Mouse (Mus musculus) brain, adult 2 months (tissue): ENCODE results near the gene Bik.
"Not testable (repeated sequence)": the region's sequence is repeated elsewhere in the genome, so short reads cannot be mapped to it uniquely, and the experiment has no call there.

Experiments used
- DNase-seq: peaks from one replicate; pipeline ENCODE4 v3.0.0; 2011; ENCODE audit warnings: low read depth, low spot score

The Bik gene

GRCm38 (mm10) chr15:83526424-83527091 is at the start of gene Bik:
TSS of gene Bik (plus strand) at chr15:83526862.
- peak; percentile 12 for DNase-seq

DNA sequence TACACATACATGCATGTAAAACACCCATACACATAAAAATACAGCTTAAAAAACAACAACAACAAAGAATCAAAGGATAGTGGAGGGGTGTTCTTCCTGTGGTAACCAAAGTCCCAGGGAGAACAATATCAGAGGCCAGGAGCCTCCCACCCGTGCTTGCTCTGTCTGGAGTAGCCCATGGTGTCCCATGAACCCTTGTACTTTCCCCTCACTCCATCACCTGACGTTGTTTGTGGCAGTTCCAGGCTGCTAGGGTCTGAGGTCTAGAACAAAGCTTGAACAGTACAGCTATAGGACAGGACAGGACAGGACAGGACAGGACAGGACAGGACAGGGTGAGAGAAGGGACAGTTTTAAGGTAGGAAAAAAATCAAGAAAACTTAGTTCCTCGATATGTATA is 48.6 kb upstream of the Bik start:
- no peak for DNase-seq

DNA sequence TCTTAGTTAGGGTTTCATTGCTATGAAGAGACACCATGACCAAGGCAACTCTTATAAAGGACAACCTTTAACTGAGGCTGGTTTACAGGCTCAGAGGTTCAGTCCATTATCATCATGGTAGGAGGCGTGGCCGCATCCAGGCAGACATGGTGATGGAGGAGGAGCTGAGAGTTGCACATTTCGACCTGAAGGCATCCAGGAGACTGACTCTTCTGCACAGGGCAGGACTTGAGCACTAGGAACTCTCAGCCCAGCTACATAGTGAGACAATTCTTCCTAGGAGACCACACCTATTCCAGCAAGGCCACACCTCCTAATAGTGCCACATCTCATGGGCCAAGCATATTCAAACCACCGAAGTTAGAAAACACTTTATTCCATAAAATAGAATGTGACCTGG is 46.8 kb upstream of the Bik start:
- DNase-seq: no peak

GRCm38 (mm10) chr15:83481236-83481780 is 45.4 kb upstream of the Bik start:
- no peak for DNase-seq

GRCm38 (mm10) chr15:83482645-83483224 is 43.9 kb upstream of the Bik start:
- DNase-seq: peak; percentile 51

- peak; percentile 55 for DNase-seq
These were observed 43.2 kb upstream of the Bik start for GRCm38 (mm10) chr15:83483482-83483881.

GRCm38 (mm10) chr15:83484311-83484710 is 42.4 kb upstream of the Bik start:
- no peak for DNase-seq

DNA sequence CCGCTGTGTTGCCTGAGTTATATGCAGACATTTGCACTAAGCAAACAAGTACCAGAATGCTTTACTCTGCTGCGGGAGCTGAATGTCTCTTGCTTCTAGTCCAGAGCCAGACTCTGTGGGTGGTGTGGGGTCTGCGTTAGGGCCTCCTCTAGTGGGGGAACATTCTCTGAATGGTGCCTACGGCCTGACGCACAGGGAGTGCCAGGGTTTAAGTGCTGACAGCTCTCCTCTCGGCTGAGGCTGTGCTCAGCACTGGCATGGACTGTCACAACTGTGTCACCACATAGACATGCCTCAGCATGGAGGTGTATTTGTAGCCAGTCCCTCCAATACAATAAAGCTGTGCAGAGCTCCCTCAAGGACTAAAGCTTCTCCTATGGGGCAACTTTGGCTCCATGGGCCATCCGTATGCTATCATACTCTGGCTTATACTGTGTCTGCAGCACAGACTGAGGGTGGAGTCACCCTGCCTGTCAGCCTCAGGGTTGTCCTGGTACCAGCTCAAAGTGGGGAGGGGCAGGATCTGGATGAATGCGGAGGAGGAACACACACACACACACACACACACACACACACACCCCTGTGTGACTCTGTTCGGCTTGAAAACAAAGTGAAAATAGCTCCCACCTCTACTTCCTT is 39.1 kb upstream of the Bik start:
- peak; percentile 60 for DNase-seq

DNA sequence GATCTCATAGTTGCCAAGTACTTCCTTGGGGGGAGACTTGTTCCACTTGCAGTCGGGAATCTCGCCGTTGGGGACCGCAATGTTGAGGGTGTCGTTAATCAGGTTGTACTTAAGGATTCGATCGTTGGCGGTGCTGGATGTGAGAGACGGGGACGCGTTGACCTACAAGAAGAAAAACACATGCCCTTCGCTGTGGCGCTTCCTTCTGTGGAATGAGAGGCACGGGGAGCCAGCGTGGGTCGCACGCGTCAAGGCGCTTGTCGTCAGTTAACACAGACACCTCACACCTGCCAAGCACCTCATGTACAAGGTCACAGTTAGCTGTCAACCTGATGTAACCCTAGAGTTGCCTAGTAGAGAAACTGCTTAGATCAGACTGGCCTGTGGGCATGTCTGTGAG is 37.2 kb upstream of the Bik start:
- no peak for DNase-seq

GRCm38 (mm10) chr15:83491891-83492290 is 34.8 kb upstream of the Bik start:
- no peak for DNase-seq

DNA sequence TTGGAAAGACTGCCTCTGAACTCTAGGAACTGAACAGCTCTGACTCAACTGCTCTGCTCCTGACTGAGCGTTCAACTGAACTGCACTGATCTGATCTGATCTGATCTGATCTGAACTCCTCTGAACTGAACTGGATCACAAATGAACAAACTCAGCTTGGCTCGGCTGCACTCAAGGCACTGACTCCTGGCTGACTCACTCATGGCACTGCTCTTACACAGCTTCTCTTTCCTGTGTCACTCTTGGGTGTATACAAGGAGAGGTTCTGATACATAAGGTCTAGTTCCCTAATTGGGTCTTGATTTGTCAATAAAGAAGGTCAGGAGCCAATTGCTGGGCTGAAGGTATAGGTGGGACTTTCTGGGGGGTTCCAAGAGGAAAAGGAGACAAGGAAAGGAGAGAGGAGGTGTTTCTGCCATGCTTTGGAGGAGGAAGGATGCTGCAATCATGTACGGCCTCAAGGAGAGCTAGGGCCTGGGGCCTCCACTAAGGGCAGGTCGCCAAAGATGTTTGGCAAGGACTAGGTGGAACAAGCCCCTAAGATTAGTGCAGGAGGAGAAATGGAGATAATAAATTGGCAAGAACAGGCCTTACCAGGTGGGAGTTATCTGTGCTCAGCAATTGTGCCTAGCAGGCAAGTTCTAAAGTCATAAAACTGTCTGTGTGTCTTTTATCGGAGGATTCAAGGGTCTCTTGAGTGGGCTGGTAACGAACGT is 32.6 kb upstream of the Bik start:
- DNase-seq: no peak

DNA sequence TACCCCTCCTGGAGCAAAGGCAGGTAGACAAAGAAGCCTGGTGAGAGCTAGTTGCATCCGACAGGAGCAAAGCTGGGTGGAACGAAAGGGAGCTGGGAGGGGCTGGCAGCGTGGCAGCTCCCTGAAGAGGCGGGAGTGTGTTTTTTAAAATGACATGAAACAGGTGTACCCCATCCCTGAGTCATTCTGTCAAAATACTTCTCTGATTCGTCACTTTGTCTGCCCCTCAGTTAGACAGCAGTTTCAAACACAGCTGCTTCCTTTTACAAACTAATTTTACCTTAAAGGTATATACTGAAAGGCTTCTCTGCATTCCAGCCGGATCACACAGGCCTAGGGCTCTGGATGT is 32.1 kb upstream of the Bik start:
- no peak for DNase-seq

- no peak for DNase-seq
These were observed 31.5 kb upstream of the Bik start for GRCm38 (mm10) chr15:83495195-83495594.

DNA sequence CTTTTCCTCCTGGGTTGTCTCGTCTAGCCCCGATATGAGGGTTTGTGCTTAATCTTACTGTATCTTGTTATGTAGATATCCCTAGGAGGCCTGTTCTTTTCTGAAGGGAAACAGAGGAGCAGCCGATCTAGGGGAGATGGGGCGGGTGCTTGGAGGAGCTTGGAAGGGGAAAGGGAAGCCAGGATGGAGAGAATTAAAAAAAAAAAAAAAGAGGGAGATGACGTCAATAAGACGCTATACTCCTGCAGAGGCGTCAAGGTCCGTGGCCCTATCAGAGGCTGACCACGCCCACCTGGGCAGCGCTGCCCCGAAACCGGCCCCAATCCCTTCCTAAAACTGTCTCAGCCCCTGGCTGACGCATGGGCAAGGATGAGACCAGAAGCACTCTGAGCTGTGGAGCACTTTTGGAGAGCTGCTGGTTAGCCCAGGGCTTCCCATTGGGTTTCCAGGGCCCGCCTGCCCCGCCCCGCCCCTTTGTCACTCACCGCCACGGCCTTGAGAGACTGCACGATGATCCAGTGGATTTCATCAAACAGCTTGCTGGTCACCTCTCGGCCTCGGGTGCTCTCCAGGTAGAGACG is 30.8 kb upstream of the Bik start:
- no peak for DNase-seq

DNA sequence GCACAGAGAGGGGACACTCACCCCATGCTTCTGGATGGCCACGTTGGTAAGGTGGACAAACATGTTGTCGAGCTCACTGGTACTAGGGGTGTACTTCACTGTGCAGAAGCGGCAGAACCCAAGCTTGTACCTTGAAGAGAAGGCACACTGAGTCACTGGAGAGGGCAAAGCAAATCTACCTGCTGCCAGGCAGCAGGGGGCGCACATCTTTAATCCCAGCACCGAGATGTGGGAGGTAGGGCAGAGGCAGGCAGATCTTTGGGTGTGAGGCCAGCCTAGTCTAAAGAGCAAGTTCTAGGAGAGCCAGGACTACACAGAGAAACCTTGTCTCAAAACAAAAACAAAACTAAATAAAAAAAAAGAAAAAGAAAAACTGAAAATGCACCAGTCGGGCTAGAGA is 29.4 kb upstream of the Bik start:
- no peak for DNase-seq

DNA sequence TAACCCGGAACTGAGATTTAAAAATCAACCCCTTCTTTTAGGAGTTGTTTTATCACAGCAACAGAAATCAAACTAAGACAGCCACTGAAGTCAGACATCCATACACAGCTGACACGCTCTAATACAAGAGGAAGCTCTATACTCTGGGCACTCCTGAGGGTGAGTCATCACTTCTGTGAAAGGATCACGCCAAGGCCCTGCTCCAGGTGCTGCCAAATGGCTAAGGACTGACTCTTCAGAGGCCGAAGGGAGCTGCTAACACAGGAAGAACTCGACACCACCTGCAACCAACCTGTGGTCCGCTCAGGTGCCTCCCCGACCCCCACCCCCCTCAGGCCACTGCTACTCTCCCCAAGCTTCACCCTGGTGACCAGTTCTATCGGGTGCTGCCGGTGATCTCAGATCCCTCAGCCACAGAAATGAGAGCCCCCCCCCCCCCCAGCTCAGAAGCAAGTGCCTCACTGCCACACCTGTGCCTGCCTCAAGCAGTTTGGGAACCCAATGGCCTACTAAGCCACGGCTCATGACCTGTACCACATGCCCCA is 27.4 kb upstream of the Bik start:
- no peak for DNase-seq

GRCm38 (mm10) chr15:83500352-83500751 is 26.3 kb upstream of the Bik start:
- DNase-seq: no peak

- DNase-seq: not testable (repeated sequence)
These were observed 25.2 kb upstream of the Bik start for GRCm38 (mm10) chr15:83501483-83501882.

DNA sequence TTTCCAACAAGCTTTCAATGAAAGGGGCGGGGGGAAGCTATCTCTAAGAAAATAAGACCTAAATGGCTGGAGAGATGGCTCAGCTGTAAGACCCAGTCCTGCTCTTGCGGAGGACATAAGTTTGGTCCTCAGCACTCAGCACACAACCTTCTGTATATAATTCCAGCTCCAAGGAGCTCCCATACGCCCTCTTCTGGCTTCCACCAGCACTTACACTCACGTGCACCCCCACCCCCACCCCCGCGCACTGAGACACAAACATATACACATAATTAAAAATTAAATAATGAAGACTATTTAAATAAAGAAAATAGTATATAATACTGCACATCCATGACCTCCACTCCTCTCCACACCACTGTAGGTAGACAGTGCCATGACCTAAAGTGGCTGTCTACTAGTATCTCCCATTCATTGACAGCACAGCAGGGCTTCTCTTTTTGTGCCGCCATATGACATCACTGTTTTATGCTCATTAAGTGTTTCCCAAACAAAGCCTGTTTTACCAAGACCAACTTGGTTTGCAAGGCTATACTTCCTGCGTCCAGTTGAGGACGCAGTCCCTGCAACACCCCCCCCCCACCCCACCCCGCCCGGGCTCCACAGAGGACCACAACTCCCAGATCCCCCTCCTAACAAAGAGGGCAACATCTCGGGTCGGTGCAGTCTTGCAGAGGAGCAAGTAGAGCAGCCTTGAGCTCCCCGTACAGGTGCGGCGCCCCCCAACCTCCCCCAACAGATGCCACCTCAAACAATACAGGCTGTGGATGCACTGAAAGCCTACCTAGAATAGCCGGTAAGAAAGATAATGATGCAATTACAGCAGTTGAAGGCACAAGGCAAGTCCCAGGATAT is 16.5 kb upstream of the Bik start:
- peak; percentile 19 for DNase-seq

DNA sequence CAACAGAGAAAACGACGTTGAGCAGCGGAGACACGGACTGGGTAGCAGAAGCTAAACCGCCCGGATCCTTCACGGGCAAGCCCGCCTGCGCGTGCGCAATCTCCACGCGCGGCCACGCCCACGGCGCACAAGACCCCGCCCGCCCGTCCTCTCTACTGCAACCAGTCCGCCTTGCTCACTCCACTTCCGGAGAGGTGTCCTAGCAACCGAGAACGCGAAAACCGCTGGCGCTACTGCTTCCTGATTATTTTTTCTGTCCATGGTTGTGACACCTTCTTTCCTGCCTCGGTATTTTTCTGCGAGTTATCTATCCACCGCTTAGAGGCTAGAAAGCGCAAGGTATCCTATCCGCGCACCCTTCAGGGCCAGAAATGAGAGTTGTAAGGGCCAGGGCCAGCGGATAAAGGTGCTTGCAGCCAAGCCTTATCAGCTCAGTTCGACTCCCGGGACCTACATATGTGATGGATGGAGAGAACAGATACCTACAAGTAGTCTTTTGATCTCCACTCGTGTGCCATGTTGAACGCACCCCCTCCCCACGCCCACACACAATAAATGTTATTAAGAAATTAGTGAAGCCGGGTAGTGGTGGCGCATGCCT is 15.8 kb upstream of the Bik start, which contains the start of gene Ttll1:
Gene Ttll1, minus strand, starts transcription at position 89 of the 601 bp plus-strand sequence.
- peak; percentile 96 for DNase-seq
